Mouse (Mus musculus) cortical plate, adult 2 months (tissue): ENCODE results near the gene Eomes. TPM values are rescaled to one million over a fixed set of nuclear protein-coding genes. Genes with fewer than 3 reads are reported as not detected.

Source experiments
- H3K27ac ChIP-seq: fragments of 200-500 bp; 2 replicates; pipeline ENCODE4 v1.5.1; 2012; ENCODE audit warnings: low read length, control low read depth, inconsistent platforms; ENCODE audit not compliant: insufficient read depth
- H3K4me1 ChIP-seq: fragments of 200-500 bp; 2 replicates; pipeline ENCODE4 v1.6.1; 2011; ENCODE audit warnings: low read length; ENCODE audit not compliant: control insufficient read depth, insufficient read depth
- H3K4me3 ChIP-seq: fragments of 200-500 bp; 2 replicates; pipeline ENCODE4 v1.5.1; 2011; ENCODE audit warnings: mild to moderate bottlenecking, low read length, control low read depth; ENCODE audit not compliant: insufficient read depth
- CTCF ChIP-seq: fragments of 200-500 bp; IDR thresholded peaks from 2 replicates; pipeline ENCODE4 v1.5.1; 2011; ENCODE audit warnings: mild to moderate bottlenecking, control low read depth, low read length; ENCODE audit not compliant: insufficient read depth; ENCODE audit errors: extremely low read depth
- POLR2A ChIP-seq: fragments of 200-500 bp; IDR thresholded peaks from 2 replicates; pipeline ENCODE4 v1.6.1; 2011; ENCODE audit warnings: mild to moderate bottlenecking, low read length, control low read depth; ENCODE audit not compliant: insufficient read depth; ENCODE audit errors: extremely low read depth
- polyA plus RNA-seq: library from polyadenylated mRNA; depleted of rRNA; stranded (reverse); fragments of >200 nt; gene quantifications from 2 replicates; pipeline ENCODE4 v1.2.3, GENCODE M21; 2012

The Eomes gene
- polyA plus RNA-seq, 1 experiment = 0.04 TPM

DNA sequence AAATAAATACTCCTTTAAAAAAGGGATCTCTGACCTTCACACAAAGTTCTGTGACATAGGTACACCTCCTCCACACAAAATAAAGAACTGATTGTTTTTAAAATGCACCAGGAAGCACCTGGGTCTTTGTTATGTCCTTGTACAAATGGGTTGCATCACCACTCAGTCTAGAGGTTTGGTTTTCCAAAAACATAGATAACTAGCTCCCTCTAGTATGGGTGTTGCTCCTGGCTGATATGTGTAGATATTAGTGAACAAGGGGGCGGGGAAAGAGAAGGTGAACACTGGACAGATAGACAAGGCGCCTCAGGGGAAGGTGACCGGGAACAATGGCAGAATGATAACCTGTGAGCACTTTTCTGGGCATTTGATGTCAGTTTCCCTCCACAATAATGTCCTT lies 17.9 kb downstream of the Eomes start:
- H3K4me3 ChIP-seq = no peak overlapping the region
- H3K4me1 ChIP-seq = no peaks in the 10 kb centered on the region
- TF ChIP-seq POLR2A = no peak
- TF ChIP-seq CTCF = no peak
- no peak overlapping the region for H3K27ac ChIP-seq

DNA sequence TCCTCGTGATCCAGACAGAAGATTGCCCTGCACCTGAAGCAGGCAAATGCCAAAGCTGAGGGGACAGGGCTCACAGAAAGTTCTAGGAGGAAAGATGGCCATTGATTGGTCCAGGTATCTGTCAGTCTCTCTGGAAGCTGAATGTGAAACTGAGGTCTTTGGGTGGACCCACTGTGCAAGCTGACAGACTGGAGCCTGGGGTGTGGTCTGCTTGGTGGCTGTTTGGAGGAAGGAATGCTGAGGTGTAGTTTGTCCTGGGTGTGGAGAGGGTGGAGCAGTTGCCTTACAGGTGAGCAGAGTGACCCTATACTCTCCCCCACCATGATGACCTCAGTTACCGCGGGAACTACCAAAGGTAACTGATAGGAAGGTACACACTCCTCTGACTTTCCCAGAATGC lies 18.9 kb downstream of the Eomes start:
- Histone ChIP-seq H3K27ac (no peak overlapping the region), H3K4me3 (no peak overlapping the region), H3K4me1 (no peaks in the 10 kb centered on the region)
- TF ChIP-seq POLR2A (no peak), CTCF (no peak)

DNA sequence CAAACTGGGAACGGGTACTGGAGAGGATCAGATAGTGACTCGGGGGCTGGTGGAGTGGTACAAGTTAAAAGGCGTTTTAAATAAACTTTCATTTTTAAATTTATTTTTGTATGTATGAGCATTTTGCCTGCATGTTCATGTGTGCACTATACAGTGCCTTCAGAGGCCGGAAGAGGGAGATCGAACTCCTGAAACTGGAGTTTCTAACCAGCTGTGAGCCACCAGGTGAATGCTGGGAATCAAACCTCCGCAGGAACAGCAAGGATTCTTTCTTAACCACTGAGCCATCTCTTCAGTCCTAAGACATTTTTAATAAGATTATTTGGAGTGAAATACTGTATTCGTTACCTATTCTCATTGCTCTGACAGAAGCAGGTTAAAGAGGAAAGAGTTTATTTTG lies 20.0 kb downstream of the Eomes start:
- Histone ChIP-seq H3K4me3 (no peak overlapping the region), H3K27ac (no peak overlapping the region), H3K4me1 (no peaks in the 10 kb centered on the region)
- no peak for TF ChIP-seq POLR2A

DNA sequence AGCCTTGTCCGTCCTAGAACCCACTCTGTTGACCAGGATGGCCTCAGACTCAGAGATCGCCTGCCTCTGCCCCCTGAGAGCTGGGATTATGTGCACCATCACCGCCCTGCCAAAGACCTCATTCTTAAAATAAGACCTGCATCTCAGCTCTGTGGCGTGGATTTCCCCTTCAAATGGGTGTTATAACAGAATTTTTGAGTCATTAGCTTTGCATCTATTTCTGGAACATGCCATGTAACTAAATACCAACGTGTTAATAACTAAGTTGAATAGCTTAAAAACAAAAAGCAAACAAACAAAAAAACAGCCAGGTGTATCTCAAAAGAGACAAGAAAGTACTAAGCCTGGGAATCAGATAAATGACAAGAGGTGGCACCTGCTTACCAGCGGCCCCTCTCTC lies 23.0 kb downstream of the Eomes start:
- no peak for TF ChIP-seq CTCF
- TF ChIP-seq POLR2A = no peak
- H3K27ac ChIP-seq = no peak overlapping the region
- H3K4me1 ChIP-seq = peaks cover 1% of the 10 kb centered on the region; the same call in 1 of the 2 replicates
- no peak overlapping the region for H3K4me3 ChIP-seq

DNA sequence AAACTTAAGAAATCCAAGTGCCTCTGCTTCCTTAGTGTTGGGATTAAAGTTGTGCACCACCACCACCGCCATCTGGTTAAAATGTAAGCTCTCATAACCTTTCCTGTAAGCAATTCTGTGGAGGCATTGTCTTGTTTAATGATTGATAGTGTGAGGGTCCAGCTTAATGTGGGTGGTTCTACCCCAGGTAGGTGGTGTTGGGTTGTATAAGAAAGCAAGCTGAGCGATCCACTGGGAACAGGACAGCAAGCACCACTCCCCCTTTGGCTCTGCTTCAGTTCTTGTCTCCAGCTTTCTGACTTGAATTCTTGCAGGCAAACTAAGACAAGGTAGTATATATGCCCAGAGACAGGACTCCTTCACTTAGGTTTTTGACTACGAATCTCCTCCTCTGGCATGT lies 26.6 kb downstream of the Eomes start:
- H3K4me3 ChIP-seq = no peak overlapping the region
- H3K4me1 ChIP-seq = peaks cover 11% of the 10 kb centered on the region
- H3K27ac ChIP-seq = no peak overlapping the region
- no peak for TF ChIP-seq POLR2A

- H3K4me3 ChIP-seq = peak within 1 kb of the TSS; percentile 74
- peak; percentile 42; the same call in 1 of the 2 replicates for TF ChIP-seq POLR2A
- TF ChIP-seq CTCF = no peak
- H3K4me1 ChIP-seq = peaks cover 11% of the 10 kb centered on the region
- 0 out of 2 replicates have a peak within 1 kb of the TSS, but pooled peaks have one; percentile 62 for H3K27ac ChIP-seq
Measured at GRCm38 (mm10) chr9:118506020-118506403, 28.0 kb downstream of the Eomes start, which contains the start of gene Golga4. Golga4 (plus strand) TSS chr9:118506267.

GRCm38 (mm10) chr9:118506404-118507231 lies 28.6 kb downstream of the Eomes start:
- Histone ChIP-seq H3K4me1 (peaks cover 11% of the 10 kb centered on the region), H3K4me3 (peak overlapping the region; percentile 74), H3K27ac (0 out of 2 replicates have a peak overlapping the region, but pooled peaks have one; percentile 62)
- TF ChIP-seq CTCF = no peak
- no peak for TF ChIP-seq POLR2A

- Histone ChIP-seq H3K27ac (0 out of 2 replicates have a peak overlapping the region, but pooled peaks have one; percentile 52), H3K4me1 (peaks cover 11% of the 10 kb centered on the region), H3K4me3 (peak overlapping the region; percentile 74)
- TF ChIP-seq POLR2A (no peak), CTCF (no peak)
Measured at GRCm38 (mm10) chr9:118507552-118507951, 29.5 kb downstream of the Eomes start.

DNA sequence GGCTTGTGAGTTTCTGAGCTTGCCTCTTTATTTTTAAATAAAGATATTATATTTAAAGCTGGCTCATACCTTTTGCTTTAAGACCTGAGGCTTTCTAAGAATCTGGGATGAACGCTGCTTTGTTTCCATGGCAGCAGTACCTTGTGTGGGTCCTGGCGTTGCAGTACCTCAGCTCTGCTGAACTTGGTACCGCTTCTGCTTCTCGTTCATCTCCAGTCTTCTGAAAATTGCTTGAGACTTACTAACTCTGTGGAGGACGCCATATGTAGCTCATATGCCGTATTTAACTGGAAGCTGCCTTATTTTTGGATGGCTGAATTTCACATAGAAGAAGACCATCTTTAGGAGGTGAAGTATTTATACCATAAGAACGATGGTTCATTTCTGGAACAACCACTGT lies 30.6 kb downstream of the Eomes start:
- Histone ChIP-seq H3K4me3 (peak overlapping the region; percentile 31; the same call in 1 of the 2 replicates), H3K27ac (no peak overlapping the region), H3K4me1 (peaks cover 12% of the 10 kb centered on the region)
- TF ChIP-seq POLR2A (no peak), CTCF (no peak)
